Mouse (Mus musculus) adrenal gland, postnatal 4 days (tissue): Measurements from ENCODE around the gene Mageb4. TPM values are rescaled to one million over a fixed set of nuclear protein-coding genes. Genes with fewer than 3 reads are reported as not detected.
"Not testable (repeated sequence)": the region's sequence is repeated elsewhere in the genome, so short reads cannot be mapped to it uniquely, and the experiment has no call there.

Source experiments
- DNase-seq, 2 experiments: peaks; one replicate each; pipeline ENCODE4 v3.0.0; 2021 to 2022; ENCODE audit warnings: low spot score in 2 of 2, mixed read lengths in 2 of 2
- long read RNA-seq, 2 experiments: library from polyadenylated mRNA; stranded (forward); transcript quantifications; one replicate each; pipeline ENCODE4 v2.0.0; 2021
- total RNA-seq, 2 experiments: library from RNA; stranded (reverse); gene quantifications; 2 replicates each; pipeline ENCODE4 v1.2.3; 2021

Mageb4 gene
- total RNA-seq = not detected
- long read RNA-seq, experiment 1 = 0 reads
- long read RNA-seq, experiment 2 = 0 reads

GRCm38 (mm10) chrX:86304993-86305392 lies at the start of gene Mageb4:
TSS of gene Mageb4 (minus strand) at chrX:86305093.
- not testable (repeated sequence) for DNase-seq

- not testable (repeated sequence) for DNase-seq
Observed at GRCm38 (mm10) chrX:86284597-86284996, 20.3 kb downstream of the Mageb4 start.

GRCm38 (mm10) chrX:86245950-86246349 lies 58.9 kb downstream of the Mageb4 start:
- DNase-seq = not testable (repeated sequence)

- no peak for DNase-seq
Observed at GRCm38 (mm10) chrX:86237246-86237645, 67.6 kb downstream of the Mageb4 start.

Other genes starting within 250 kb of the Mageb4 start
- 10 to 100 TPM; 34.5 to 36.8 TPM for gene Nr0b1, start 113.3 kb downstream of the Mageb4 start, total RNA-seq